Mouse (Mus musculus) stomach, embryonic 16.5 days (tissue): ENCODE data around the gene Stxbp5l. TPM values are rescaled to one million over a fixed set of nuclear protein-coding genes. Genes with fewer than 3 reads are reported as not detected.
"Not testable (repeated sequence)": the region's sequence is repeated elsewhere in the genome, so short reads cannot be mapped to it uniquely, and the experiment has no call there.

Experiments
- ATAC-seq: fragments of 200-750 bp; cut with Nextera tagmentation; 2 replicates; pipeline ENCODE4 v1.8.0; 2017; ENCODE audit warnings: moderate number of reproducible peaks, moderate TSS enrichment; ENCODE audit not compliant: insufficient read depth, low FRiP score
- H3K27ac ChIP-seq: fragments of 300-500 bp; sonication (generic); 2 replicates; pipeline ENCODE4 v1.5.1; 2014; ENCODE audit warnings: low read length
- H3K27me3 ChIP-seq: fragments of 300-500 bp; sonication (generic); 2 replicates; pipeline ENCODE4 v1.6.1; 2014; ENCODE audit warnings: low read length, control low read depth, mixed read lengths; ENCODE audit not compliant: control insufficient read depth, insufficient read depth
- H3K36me3 ChIP-seq: fragments of 300-500 bp; sonication (generic); 2 replicates; pipeline ENCODE4 v1.6.1; 2014; ENCODE audit warnings: low read length; ENCODE audit not compliant: control insufficient read depth, insufficient read depth
- H3K4me1 ChIP-seq: fragments of 300-500 bp; sonication (generic); 2 replicates; pipeline ENCODE4 v1.6.1; 2014; ENCODE audit warnings: low read length, control low read depth, mixed read lengths; ENCODE audit not compliant: control insufficient read depth, insufficient read depth
- H3K4me2 ChIP-seq: fragments of 300-500 bp; sonication (generic); 2 replicates; pipeline ENCODE4 v1.6.1; 2014; ENCODE audit warnings: low read depth, low read length, mixed read lengths
- H3K4me3 ChIP-seq: fragments of 300-500 bp; sonication (generic); replicated peaks from 2 replicates; pipeline ENCODE4 v1.5.1; 2014; ENCODE audit warnings: mild to moderate bottlenecking, low read length
- H3K9ac ChIP-seq: fragments of 300-500 bp; sonication (generic); 2 replicates; pipeline ENCODE4 v1.6.1; 2014; ENCODE audit warnings: low read length
- H3K9me3 ChIP-seq: fragments of 300-500 bp; sonication (generic); replicated peaks from 2 replicates; pipeline ENCODE4 v1.6.1; 2016; ENCODE audit warnings: low read length, control low read depth; ENCODE audit not compliant: control insufficient read depth
- WGBS: fragments of 180-500 bp; shearing (Covaris S2); extraction: QIAGEN DNeasy Blood & Tissue Kit; methylation state at CpG from one replicate; pipeline ENCODE4 v1.1.7; 2014; 5-methylcytosine and 5-hydroxymethylcytosine counted together
- polyA plus RNA-seq: library from polyadenylated mRNA; unstranded; fragments of >200 nt; fragmentation: Nextera tagmentation; extraction: Ambion mirVana; gene quantifications from 2 replicates; pipeline ENCODE4 v1.2.1, GENCODE M21; 2015

Gene Stxbp5l
- polyA plus RNA-seq, 1 experiment from 2014 or later: 3.6 TPM

DNA sequence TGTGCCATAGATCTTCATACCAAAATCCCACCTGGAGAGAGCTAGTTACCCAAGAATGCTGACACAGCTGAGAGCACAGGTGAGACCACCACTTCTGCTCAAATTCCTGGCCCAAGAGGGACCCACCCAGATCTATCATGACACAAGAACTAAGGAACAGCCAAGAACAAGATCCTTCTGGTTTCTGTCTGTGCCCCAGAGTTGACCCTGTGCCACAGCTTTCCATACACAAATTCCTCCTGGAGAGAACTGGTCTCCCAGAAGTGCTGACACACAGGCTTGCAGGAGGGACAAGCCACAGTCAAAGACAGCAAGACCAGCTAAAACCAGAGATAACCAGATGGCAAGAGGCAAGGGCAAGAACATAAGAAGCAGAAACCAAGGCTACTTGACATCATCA lies 43.3 kb downstream of the Stxbp5l start:
- not testable (repeated sequence) for H3K27ac ChIP-seq, H3K36me3 ChIP-seq, H3K4me2 ChIP-seq, H3K9me3 ChIP-seq, H3K27me3 ChIP-seq, ATAC-seq, H3K4me3 ChIP-seq, H3K4me1 ChIP-seq, H3K9ac ChIP-seq

- H3K27ac ChIP-seq: no peak overlapping the region
- H3K27me3 ChIP-seq: no peaks in the 10 kb centered on the region
- no peak overlapping the region for H3K4me2 ChIP-seq
- H3K4me1 ChIP-seq: no peaks in the 10 kb centered on the region
- no peaks in the 10 kb centered on the region for H3K36me3 ChIP-seq
- WGBS: 92% methylated on average over 1 of the region's 1 CpGs
- H3K4me3 ChIP-seq: no peak overlapping the region
- no peaks in the 10 kb centered on the region for H3K9me3 ChIP-seq
- no peak for ATAC-seq
- no peak overlapping the region for H3K9ac ChIP-seq
These were observed 46.6 kb downstream of the Stxbp5l start for GRCm38 (mm10) chr16:37338177-37338576.

- Histone ChIP-seq H3K9me3 (no peaks in the 10 kb centered on the region), H3K4me2 (no peak overlapping the region), H3K27me3 (no peaks in the 10 kb centered on the region), H3K27ac (no peak overlapping the region), H3K4me3 (no peak overlapping the region), H3K36me3 (no peaks in the 10 kb centered on the region), H3K9ac (no peak overlapping the region), H3K4me1 (no peaks in the 10 kb centered on the region)
- WGBS: 72% methylated on average over 1 of the region's 1 CpGs
- no peak for ATAC-seq
These were observed 47.2 kb downstream of the Stxbp5l start for GRCm38 (mm10) chr16:37337529-37337928.

DNA sequence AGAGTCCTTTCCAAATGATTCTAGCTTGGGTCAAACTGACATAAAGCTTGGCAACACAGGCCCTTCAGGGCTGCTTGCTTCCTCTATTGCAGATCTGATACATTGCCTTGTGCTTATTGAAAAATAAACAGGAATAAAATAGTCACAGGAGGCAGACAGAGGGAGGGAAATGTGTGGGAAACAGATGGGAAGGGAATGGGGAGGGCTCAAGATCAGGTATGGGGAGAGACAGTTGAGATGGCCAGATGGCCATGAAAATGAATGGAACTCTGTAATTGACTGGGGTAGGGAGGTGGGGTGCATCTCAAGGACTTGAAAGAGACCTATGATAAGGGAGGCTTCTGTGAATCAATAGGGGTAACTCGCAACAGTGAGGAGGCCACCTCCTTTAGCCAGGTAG lies 80.3 kb downstream of the Stxbp5l start:
- Histone ChIP-seq H3K36me3 (no peaks in the 10 kb centered on the region), H3K9ac (no peak overlapping the region), H3K4me1 (no peaks in the 10 kb centered on the region), H3K4me3 (no peak overlapping the region), H3K27ac (no peak overlapping the region), H3K9me3 (no peaks in the 10 kb centered on the region), H3K4me2 (no peak overlapping the region), H3K27me3 (no peaks in the 10 kb centered on the region)
- WGBS: 95% methylated on average over 1 of the region's 1 CpGs
- ATAC-seq: no peak

DNA sequence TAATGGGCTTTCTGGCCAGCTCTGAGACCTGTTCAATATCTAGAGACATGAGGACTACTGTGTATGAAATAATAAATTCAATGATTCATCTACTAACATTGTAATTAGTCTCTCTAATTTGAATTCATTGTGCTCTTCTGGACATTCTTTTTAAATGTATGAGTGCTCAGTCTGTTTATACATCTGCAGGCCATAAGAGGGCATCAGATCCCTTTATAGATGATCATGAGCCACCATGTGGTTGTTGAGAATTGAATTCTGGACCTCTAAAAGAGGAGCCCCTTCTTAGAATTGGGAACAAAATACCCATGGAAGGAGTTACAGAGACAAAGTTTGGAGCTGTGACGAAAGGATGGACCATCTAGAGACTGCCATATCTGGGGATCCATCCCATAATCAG lies 92.2 kb downstream of the Stxbp5l start:
- H3K4me2 ChIP-seq: no peak overlapping the region

GRCm38 (mm10) chr16:37280206-37280605 lies 104.6 kb downstream of the Stxbp5l start:
- Histone ChIP-seq H3K4me3 (no peak overlapping the region), H3K9me3 (no peaks in the 10 kb centered on the region), H3K4me1 (no peaks in the 10 kb centered on the region), H3K27ac (no peak overlapping the region), H3K4me2 (no peak overlapping the region), H3K27me3 (no peaks in the 10 kb centered on the region), H3K36me3 (no peaks in the 10 kb centered on the region), H3K9ac (no peak overlapping the region)
- 29% methylated on average over 1 of the region's 1 CpGs for WGBS
- ATAC-seq: no peak

More for the DNA sequence above, 92.2 kb downstream of the Stxbp5l start:
- ATAC-seq: no peak
- Histone ChIP-seq H3K27ac (no peak overlapping the region), H3K4me3 (no peak overlapping the region), H3K9ac (no peak overlapping the region), H3K4me1 (no peaks in the 10 kb centered on the region), H3K9me3 (no peaks in the 10 kb centered on the region), H3K27me3 (no peaks in the 10 kb centered on the region), H3K36me3 (no peaks in the 10 kb centered on the region)
- WGBS: 67% methylated on average over 1 of the region's 1 CpGs

GRCm38 (mm10) chr16:37273681-37274080 lies 111.1 kb downstream of the Stxbp5l start:
- Histone ChIP-seq H3K9ac (no peak overlapping the region), H3K4me1 (no peaks in the 10 kb centered on the region), H3K27ac (no peak overlapping the region), H3K36me3 (no peaks in the 10 kb centered on the region), H3K4me3 (no peak overlapping the region), H3K4me2 (no peak overlapping the region), H3K27me3 (no peaks in the 10 kb centered on the region), H3K9me3 (no peaks in the 10 kb centered on the region)
- no peak for ATAC-seq

DNA sequence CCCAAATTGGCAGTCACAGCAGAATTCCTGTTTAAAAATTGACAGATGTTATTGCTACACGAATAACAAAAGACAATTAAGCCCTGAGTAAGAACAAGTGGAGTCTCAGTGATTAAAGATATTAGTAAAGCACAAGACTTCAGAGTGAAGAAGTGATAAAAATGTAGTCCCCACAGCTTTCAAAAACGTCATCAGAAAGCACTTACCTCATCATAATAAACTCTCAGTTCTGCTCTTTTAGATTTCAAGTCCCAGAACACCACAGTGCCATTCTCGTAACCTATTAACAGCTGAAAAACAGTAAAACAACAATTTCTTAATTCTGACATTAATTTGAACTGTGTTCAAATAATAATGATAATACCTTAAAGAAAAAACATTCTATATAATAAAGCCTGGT lies 123.1 kb downstream of the Stxbp5l start:
- Histone ChIP-seq H3K4me3 (no peak overlapping the region), H3K4me1 (no peaks in the 10 kb centered on the region), H3K9me3 (no peaks in the 10 kb centered on the region), H3K9ac (no peak overlapping the region), H3K27ac (no peak overlapping the region), H3K27me3 (no peaks in the 10 kb centered on the region), H3K36me3 (no peaks in the 10 kb centered on the region), H3K4me2 (no peak overlapping the region)
- no peak for ATAC-seq
- WGBS: 46% methylated on average over 3 of the region's 3 CpGs

DNA sequence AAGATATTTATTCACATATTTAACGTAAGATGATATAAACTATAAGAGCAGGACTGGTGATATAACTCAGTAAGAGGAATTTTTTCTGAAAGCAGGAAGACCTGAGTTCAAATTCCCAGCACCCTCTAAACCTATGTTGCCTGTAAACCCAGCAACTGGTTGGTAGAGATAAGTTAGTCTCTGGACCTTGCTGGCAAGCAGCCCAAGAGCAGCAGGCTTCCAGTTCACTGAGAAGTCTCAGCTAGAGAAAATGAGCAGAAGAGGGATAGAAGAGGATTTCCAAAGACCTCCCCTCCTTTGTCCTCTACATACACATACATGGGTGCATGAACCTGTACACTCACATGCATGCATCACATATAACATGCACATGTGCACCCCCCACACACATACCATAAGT lies 165.6 kb downstream of the Stxbp5l start:
- WGBS: 92% methylated on average over 1 of the region's 1 CpGs
- Histone ChIP-seq H3K9me3 (no peaks in the 10 kb centered on the region), H3K4me2 (no peak overlapping the region), H3K4me3 (no peak overlapping the region), H3K9ac (no peak overlapping the region), H3K27ac (no peak overlapping the region), H3K27me3 (no peaks in the 10 kb centered on the region), H3K36me3 (no peaks in the 10 kb centered on the region), H3K4me1 (no peaks in the 10 kb centered on the region)
- no peak for ATAC-seq

DNA sequence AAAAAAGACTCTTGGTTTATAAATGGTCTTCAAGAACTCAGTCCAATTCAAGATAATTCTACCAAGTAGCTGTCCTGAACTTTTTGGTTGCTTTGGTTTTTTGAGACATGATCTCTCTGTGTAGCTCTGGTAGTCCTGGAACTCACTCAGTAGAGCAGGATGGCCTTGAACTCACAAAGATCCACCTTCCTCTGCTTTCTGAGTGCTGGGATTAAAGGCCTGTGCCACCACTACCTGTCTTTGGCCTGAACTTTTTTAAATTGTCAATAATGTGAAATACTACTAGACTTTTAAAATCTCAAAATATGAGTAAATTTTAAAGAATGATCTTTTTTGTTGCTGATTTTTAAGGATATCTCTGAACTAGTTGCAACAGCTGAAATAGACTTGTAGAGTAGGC lies 176.0 kb downstream of the Stxbp5l start:
- no peaks in the 10 kb centered on the region for H3K36me3 ChIP-seq
- ATAC-seq: no peak
- no peak overlapping the region for H3K27ac ChIP-seq
- no peaks in the 10 kb centered on the region for H3K9me3 ChIP-seq
- no peak overlapping the region for H3K9ac ChIP-seq
- no peak overlapping the region for H3K4me2 ChIP-seq
- H3K27me3 ChIP-seq: no peaks in the 10 kb centered on the region
- H3K4me1 ChIP-seq: no peaks in the 10 kb centered on the region
- H3K4me3 ChIP-seq: no peak overlapping the region
